Mouse (Mus musculus): Measurements from ENCODE around the gene Slc25a12.

- no peak for TF ChIP-seq CTCF (IDR thresholded peaks at IDR 0.05; ENCODE audit: borderline replicate concordance, extremely low read depth, insufficient read depth, insufficient read length)
- no peak for TF ChIP-seq POLR2A (IDR thresholded peaks at IDR 0.05; ENCODE audit: borderline replicate concordance, extremely low read depth, insufficient read depth, insufficient read length, poor library complexity, severe bottlenecking)
These were observed 73.1 kb downstream of the Slc25a12 start for GRCm38 (mm10) chr2:71294489-71294888.
